Mouse (Mus musculus) layer of hippocampus, postnatal 36 days (tissue): ENCODE measurements around the gene Nek1. TPM values are rescaled to one million over a fixed set of nuclear protein-coding genes. Genes with fewer than 3 reads are reported as not detected.
A peak's percentile ranks its signal among the peaks of the same experiment; 100 is the strongest.
"Not testable (repeated sequence)": the region's sequence is repeated elsewhere in the genome, so short reads cannot be mapped to it uniquely, and the experiment has no call there.

ENCODE experiments used
- DNase-seq, 2 experiments: peaks; one replicate each; pipeline ENCODE4 v3.0.0; 2022
- total RNA-seq, 2 experiments: library from RNA; stranded (reverse); gene quantifications; 2 replicates each; pipeline ENCODE4 v1.2.3; 2021

Nek1 gene
- total RNA-seq, 2 experiments from 2014 or later, result 26.2 to 31.0 TPM

DNA sequence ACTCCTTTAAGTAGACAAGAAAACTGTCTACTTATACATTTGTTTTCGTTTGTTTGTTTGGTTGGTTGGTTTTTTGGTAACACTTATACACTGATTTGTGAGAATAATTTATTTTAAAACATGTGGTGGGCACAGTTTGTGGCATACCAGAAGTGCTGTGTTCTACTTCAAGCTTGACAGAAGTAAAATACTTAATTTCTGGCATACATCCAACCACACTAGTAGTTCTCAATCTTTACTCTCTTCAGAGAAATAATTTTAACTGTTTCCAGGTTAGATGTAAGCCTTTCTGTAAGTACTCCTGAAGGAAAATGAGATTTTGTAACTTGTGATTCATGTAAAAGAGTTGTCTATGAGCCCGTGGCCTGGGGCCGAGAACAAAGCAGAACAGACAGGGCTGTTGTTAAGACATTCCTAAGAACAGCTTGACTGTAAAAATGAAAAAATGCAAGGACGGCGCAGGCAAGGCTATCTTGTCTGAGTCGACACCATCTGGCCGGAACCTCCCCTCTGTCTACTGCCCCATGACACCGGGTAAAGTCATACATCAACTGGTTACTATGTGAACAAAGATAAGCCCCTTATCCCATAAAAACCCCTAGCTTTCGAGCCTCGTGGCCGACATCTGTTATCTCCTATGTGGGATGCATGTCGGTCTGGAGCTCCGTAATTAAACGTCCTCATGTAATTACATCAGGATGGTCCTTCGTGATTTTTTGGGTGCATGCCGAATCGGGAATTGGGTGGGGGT lies 8.6 kb upstream of the Nek1 start:
- not testable (repeated sequence) for DNase-seq

DNA sequence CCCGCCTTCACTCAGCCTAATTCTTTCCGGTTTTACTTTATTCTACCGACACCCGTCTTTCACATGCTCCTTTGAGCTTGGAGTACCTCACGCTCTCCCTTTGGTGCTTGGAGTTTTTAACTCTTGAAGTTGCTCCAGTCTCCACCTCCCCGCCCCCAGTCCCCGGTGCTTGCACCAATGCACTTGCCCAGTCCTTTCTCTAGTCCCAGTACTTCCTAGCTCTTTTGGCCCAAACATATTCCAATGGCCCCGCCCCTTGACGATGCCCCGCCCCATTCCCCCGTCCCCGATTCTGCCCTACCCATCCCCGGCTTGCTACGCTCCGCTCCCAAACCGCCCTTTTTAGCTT lies 460 bp upstream of the Nek1 start:
- peak in 1 of 2 experiments; percentile 70 for DNase-seq

DNA sequence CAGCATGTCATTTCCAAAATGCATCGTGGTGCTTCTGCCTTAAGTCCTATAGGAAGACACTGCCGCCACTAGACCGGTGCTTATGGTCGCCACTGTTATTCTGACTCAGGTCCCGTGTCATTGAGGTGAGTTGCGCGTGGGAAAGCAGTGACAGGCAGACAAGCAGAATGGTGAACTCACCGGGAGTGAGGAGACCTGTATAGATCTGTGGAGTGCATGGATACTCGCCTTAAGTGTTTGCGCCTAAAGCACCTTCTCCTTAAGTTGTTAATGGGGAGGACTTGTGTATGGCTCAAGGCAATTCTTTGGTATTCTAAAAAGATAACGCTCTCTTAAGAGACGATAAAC lies 618 bp downstream of the Nek1 start:
- DNase-seq, result no peak

DNA sequence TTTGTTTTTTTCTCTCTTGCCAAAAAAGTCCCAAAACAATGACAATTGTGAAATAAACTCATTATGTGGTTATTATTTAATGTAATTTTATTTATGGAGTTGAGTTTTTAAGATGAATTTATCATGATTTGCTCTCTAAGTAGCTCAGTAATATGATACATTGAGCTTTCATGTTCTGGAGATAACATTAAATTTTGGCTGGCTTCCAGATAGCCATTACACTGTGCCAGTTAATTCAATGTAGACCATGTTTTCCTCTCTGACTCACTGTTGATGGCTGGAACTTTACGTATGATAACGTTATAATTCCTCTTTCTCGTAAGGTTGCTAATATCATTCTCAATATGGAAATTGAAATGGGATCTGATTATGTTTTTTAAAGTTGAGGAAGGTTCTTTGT lies 3.5 kb downstream of the Nek1 start:
- no peak for DNase-seq

DNA sequence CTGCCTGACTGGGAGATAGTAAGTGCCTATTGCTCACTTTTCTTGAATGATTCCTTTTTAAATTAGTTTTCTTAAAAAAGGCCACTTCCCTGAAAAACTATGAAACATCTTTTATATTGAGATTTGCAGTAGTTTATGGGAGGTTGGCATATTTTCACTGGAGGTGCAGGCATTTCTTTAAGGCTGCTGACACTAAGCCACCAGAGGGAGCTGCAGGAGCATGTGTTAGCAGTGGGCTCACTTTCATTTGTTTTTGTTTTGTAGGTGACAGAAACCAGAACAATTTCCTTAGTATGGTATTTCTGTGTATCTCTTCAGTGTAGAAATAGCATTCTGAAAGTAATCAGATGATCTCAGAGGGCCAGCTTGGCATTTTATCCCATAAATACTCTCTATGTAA lies 49.0 kb downstream of the Nek1 start:
- DNase-seq, result peak; percentile 28 to 45

DNA sequence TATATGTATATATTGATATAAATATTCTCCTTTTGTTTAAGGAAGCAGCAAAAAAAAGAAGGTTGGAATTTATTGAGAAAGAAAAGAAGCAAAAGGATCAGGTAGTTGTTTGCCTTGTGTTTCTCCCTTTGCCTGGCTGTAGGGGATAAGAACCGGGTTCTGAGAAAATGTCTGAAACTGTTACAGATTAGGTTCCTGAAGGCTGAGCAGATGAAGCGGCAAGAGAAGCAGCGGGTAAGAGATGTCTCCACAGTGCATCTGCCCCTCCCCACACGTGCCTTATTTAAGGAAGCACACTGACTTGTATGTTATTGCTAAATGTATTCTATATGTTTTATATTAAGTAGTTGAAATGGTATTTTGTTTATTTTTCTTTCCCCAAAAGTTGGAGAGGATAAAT lies 50.9 kb downstream of the Nek1 start:
- no peak for DNase-seq

DNA sequence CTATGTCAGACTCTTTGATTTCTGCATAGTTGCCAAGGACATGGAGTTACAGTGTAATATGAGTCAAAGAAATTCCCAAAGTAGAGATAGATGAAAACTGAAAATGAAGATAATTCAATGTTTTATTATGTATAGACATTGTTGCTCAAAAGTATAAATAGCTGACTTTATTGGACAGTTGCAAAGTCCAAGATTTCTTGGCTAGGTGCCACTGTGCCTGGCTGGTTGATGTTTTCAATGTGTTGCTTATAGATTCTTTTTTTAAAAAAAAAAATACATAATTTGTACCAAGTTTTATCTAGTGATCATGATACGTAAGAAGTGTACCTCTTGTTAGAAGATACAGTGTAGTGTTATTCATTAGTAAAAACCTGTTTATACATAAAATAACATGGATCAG lies 53.8 kb downstream of the Nek1 start:
- DNase-seq, result no peak

DNA sequence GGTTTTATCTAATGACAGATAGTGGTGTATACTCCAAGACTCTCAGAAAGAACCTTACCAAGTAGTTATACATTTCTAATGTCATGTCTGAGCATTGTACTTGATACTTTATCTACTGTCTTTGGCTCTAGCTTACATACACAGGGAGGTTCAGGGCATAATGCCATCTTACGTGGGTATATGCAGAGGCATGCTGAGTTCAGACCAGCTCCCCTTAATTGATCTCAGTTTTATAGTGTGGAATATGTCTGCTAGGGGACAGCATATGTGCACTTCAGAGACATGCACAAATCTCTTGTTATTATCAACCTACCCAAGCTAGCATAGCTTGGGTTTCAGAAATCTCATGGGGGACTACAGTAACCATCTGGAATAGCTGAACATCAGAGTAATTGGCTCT lies 60.0 kb downstream of the Nek1 start:
- no peak for DNase-seq

DNA sequence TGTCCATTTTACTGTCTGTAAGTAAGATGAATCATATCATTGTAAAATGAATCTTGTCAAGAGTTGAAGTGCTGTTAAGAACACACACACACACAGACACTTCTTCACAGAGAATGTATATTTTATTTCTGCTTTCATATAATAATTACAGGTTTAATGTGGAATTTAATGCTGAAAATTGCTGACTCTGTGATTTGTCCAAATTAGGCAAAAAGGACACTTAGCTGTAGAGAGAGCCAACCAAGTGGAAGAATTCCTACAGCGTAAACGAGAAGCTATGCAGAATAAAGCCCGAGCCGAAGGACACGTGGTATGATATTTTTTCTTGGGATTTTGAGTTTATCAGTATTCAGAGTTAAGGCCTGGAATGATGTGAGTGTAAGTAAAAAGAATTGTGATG lies 61.3 kb downstream of the Nek1 start:
- no peak for DNase-seq

DNA sequence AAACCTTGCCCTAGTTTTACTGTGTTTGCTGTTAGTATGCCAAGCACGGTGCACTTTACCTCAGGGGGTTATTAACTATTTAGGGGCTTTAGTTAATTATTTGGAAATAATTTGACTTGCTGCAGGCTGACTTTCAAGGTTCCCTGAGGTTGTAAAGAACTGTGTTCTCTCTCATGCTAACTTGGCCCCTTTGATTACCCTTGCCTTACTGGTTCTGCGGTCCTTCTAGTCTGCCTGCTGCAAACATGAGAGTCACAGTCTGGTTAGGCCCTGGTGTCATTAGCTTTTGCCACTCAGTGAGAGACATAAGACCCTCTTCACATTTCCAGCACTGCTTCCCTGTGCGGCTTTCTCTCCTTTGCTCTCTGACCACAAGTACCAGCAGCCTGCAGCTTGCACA lies 64.0 kb downstream of the Nek1 start:
- DNase-seq, result no peak

DNA sequence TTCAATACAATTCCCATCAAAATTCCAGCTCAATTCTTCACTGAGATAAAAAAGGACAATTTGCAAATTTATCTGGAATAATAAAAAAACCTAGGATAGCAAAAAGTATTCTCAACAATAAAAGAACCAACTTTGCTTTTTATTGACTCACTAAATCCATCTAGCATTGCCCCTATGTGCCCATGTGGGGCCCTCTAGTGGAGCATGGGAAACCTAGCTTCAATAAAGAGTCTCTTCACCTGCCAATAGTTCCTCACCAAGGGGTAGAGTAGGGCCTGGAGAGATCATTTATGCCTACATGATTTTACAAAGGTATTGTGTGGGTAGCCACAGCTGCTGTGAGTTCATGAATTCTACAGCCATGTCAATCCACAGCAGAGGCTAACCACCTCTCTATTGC lies 66.1 kb downstream of the Nek1 start:
- DNase-seq, result no peak

DNA sequence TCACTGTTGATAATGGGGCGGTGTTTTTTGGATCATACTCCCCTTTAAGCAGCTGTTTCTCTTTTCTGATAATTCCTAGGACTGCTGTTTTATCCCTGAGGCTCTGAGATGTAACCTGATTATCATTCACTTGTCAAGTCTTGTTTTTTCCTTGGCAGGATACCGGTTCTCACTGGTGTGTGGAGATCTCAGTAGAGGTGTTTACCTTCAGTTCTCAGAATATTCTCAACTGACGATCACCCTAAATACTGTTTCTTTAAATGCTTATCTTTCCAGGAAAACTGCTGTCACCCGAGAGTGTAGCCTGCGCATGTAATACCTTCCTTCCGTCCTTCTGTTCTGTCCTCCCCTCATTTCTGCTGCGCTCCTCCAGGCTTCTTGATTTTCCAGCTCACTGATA lies 67.4 kb downstream of the Nek1 start:
- DNase-seq, result no peak

DNA sequence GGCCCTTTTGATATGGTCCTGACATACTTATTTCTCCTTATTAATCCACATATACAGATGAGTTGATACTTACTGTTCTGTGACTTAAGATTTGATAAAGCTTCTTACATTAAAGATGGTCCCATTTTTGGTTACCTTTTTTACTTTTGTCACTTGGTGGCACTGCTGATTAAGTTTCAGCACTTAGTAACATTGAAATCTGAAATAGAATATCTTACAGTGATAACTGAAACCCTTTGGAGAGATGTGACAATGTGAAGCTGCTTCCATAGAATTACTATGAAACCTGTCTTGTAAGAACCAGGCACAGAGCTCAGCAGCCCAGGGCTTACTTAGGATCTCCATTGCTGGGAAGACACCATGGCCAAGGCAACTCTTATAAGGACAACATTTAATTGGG lies 82.1 kb downstream of the Nek1 start:
- DNase-seq, result no peak

DNA sequence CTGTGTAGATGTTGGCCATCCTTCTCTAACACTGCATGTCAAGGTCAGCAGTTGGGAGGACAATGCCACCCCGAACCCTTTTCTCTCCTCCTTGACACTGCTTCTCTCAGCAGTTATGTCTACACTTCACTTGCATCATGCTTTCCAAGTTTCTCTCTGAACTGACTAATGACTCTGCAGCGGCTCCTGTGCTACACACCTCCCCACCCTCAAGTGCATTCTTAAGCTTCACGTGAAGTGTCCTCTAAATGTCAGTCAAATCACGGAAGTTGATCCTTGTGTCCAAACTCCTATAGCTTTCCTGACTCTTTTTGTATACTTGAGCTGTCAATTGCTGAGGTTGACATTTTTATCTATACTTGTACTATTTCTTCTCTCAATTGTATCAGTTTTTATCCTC lies 117.5 kb downstream of the Nek1 start:
- no peak for DNase-seq

DNA sequence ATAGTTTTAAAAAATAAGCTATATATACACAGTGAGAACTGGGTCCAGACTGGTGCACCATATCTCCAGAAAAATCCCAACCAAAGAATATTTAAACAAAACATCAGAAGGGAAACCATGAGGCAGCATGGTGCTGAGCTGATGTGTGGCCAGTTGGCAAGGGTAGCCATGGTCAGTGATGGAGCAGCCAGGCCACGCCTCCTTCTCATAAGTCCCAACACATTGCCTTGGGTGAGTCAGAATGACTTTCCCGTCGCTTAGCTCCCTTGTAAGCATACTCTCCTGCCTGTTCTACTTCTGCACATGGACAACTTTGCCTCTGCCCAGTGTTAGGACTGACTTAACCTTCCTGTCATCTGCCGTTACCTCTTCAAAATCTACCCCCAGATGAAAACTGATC lies 118.9 kb downstream of the Nek1 start:
- no peak for DNase-seq

DNA sequence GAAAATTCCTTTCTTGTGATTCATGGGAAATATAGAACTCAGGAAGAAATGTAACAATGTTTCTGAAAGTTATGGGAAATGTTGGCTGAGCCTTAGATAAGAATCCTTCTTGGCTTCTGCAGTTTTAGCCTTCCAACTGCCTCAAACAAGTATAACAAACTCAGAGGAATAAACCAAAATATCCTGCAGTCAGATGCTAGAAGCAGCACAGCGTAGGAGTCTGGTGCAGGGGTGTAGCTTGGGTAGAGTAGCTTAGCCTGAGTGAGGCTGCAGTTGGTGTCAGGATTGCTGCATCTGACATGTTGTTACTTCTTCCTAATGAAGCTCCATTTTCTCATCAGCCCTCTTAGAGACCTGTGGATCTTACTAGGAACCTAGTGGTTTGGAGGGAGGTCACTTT lies 128.6 kb downstream of the Nek1 start:
- DNase-seq, result peak; percentile 5 to 7

DNA sequence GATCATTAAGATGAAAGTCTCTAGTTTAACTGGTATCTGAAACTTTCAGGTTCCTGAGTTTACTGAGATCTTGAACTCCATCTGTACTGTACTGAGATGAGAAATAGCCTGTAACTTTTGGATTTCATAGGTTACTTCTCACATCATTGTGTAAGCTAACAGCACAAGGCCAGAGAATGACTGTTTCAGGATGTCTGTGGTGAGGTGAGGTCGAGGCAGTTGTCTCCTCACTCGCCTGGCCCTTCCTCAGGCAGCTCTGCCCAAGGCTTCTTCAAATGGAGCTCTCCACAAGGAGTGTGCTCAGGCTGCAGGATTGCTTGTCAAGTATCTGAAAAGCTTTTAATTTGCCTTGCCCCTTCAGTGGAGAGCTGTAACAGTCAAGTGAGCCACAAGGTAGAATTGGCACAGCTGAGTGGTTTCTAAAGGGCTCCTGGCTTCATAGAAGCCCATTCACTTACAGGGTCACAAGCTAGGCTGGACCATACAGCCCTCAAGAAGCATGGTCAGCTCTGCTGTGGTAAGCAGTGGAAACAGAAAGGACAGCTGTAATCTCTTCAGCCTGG lies 134.4 kb downstream of the Nek1 start:
- DNase-seq, result no peak

DNA sequence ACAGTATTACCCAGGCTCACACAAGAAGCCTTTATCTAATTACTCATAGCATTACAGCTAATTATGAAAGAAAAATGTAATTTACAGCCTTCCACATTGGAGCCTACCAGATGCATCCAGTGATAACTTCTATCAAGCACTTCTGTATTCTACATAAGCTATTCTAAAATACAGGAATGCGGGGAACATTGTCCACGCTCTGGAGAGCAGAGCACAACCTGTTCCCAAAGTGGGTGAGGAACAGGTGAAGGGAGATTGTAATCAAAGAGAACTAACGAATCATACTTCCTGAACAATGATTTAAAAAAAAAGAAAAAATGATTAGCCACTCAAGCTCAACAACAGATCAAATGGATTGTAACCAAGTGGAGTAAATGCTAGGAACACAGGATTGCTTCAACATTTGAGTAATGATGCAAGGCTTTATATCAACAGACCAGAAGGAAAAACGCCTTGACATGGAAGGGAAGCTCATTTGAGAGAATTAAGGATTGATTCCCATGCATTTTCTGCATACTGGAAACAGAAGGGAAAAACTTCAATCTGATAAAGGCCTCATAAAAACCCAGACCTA lies 139.7 kb downstream of the Nek1 start:
- no peak for DNase-seq

DNA sequence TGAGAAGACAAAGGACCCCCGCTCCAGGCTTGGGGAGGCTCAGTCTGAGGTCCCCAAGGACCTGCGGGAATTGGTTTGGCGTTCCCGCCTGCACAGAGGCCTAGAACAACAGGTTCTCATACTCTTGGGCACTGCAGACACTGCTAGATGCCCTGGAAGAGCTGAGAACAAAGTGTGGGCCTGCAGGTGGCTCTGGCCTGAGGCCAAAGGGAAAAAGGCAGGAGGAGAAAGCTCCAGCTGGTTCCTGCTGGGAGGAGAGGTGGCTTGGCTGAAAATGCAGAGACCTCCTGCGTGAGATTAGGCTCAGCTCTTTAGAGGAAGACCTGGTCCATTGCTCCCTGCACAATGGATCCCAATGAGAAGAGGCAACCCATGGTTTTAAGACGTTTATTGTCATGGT lies 148.9 kb downstream of the Nek1 start:
- no peak for DNase-seq

DNA sequence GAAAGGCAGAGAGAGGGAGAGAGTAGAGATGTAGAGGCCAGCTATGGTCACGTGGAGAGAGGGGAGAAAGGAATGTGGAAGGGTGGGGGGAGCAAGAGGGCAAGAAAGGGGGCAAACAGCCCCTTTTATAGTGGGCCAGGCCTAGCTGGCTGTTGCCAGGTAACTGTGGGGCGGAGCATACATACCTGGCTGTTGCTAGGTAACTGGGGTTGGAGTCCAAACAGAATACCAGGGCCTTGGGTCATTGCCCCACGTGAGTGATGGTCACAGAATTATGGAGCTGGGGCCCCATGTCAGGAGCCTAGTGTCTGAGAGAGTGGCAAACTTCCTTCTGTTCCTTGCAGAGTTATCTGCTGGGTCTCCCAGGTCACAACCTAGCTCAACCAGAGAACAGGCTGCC lies 149.3 kb downstream of the Nek1 start:
- DNase-seq, result no peak

DNA sequence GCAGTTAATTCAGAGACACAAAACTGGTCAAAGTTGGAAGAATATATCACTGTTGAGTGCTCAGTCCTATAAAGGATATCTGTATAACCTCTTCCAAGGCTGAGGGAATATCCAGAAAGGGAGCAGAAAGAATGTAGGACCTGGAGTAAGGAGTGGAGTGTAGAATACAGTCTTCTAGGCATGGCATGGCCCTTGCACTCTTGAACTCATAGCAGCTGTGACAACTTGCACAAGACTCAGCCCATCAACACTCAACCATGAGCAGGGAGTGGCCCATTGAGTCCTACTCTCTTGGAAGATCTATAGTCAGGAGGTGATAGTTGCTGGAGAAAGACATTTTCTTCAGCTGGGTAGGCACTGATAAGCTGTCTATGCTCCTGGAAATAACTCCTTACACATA lies 149.8 kb downstream of the Nek1 start:
- DNase-seq, result no peak

DNA sequence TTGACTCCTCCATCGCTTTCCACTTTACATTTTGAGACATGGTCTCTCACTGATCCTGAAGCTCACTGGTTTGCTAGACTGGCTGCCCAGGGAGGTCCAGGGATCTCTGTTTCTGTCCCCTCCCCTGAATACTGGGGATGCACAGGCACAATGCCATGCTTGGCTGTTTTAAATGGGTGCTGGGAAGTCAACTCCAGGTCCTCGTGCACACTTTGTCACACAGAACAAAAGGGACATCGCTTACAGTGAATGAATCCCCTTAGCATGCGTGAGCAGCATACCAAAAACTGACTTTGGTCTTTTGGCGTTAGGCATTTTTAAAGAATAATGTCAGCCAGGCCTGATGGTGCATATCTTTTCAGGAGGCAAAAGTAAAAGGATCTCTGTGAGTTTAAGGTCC lies 155.7 kb downstream of the Nek1 start:
- DNase-seq, result no peak

DNA sequence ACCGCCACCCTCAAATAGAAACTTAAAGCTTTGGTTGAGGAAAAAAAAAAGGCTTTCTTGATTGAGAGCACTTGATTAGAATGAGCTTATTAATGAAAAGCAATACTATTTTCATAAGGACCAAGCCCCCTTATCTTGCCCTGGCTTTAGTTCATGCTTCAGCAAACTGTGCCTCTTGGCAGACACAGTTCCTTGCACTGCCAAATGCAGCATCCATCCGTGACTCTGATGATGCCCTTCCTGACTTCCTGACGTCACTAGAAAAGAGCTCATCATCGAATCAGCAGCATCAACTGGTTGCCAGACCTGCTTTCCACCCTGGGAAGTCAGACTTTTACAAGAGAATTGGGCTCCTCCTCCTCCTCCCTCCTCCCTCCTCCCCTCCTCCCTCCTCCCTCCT lies 157.6 kb downstream of the Nek1 start:
- no peak for DNase-seq

DNA sequence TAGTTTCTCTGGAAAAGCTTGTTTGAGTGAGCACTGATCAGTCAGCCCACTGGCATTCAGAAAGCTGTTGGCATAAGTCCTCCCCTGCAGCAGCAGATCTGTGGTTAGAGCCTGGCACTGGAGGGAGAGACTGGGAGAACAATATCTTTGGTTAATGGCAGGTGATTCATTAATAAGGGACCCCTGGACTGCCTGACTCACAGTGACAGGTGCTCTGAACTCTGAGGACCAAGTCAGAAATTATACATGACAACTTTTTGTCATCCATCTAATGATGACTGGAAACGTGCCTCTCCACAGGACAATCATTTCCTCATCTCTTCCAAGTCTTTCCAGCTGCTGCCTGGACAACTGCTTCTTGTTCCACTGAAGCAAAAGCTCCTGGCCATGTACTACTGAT lies 163.4 kb downstream of the Nek1 start:
- DNase-seq, result no peak

DNA sequence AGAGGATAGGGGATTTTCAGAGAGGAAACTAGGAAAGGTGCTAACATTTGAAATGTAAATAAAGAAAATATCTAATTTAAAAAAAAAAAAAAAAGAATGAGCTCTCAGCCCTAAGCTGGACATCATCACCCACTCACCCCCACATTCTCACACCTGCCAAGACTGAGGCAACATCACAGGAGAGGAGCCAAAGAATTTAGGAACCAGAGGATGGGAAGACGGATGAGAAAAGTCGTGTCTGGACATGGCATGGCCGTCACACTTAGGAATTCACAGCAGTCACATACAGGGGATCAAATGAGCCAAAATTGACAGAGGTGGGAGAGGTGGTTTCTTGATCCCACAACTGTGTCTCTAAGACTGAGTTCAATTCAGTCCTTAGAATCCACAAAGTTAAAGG lies 165.5 kb downstream of the Nek1 start:
- DNase-seq, result no peak
